Mouse (Mus musculus): ENCODE measurements around the gene Rusc1.
"Not testable (repeated sequence)": the region's sequence is repeated elsewhere in the genome, so short reads cannot be mapped to it uniquely, and the experiment has no call there.

Gene Rusc1

DNA sequence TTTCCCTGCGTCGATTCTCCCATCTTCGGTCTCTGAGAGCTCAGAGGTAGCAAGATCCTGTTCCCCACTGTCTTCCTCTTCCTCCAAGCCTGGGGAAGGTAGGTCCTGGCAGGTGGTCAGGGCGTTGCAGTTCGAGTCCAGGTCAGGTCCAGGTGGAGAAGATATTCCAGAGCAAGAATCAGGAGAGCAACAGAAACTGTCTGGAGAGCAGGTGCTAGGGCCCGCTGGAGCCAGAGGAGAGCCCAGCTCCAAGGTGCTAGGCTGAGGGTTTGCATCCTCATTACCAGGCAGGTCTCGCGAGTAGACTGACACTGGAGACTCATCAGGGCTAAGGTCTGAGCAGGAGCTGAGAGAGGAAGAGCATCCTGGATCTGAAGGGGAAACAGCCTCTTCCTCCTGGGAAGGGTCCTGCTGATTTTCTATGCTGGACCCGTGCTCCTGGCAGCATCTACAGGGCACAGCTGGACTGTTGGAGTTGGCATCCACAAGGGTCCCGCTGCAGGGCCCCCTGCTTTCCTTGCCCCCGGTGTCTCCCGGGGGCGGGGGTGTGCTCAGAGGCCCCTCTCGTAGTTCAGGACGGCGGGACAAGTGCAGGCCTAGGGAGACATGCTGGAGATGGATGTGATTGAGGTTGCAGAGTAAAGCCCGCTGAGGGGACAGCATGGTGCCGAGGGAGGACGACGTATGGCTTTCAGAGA, 1.2 kb downstream of the Rusc1 start:
- DNase-seq (ENCODE audit: low spot score) = no peak

DNA sequence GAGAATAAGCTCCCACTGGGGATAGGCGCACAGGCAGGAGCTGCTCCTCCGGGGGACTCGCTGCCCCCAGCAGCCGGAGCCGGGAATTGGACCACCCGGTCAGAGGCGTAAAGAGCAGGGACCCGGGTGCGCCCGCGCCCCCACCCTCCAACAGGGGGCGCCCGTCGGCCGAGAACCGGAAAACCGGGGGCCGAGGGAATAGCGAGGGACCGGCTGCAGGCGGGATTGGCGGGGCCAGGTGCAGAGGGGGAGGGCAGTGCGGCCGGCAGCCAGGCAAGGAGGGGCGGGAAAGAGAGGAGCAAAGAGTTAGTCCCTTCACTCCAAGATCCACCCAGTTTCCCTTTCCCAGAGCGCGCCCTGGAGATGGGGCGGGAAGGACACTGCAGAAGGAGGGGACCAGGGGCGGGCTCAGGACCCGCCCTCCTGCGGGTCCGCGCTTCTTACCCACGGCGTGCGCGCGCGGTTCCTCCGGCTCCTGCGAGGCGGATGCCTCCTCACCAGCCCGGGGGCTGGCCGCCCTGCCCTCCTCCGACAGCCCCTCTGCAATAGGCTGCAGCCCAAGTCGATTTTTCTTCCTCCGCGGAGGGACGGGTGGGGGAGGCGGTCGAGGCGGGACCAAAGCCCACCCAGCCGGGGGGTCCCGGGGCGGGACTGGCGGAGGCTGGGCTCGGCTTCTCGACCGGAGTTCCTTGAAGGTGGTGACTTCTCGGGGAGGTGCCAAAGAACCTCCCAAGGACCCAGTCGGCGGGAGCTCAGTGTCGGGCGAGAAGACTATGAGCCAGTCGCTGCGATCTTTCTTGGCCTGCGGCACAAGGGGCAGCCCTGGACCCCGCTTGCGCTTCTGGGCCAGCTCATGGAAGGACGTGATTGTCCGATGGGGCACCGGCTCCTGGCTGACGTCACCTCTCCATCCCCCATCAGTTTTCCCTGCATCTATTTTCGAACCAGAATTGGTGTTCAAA, 2.1 kb downstream of the Rusc1 start:
- peak; percentile 64 for DNase-seq (ENCODE audit: low spot score)

DNA sequence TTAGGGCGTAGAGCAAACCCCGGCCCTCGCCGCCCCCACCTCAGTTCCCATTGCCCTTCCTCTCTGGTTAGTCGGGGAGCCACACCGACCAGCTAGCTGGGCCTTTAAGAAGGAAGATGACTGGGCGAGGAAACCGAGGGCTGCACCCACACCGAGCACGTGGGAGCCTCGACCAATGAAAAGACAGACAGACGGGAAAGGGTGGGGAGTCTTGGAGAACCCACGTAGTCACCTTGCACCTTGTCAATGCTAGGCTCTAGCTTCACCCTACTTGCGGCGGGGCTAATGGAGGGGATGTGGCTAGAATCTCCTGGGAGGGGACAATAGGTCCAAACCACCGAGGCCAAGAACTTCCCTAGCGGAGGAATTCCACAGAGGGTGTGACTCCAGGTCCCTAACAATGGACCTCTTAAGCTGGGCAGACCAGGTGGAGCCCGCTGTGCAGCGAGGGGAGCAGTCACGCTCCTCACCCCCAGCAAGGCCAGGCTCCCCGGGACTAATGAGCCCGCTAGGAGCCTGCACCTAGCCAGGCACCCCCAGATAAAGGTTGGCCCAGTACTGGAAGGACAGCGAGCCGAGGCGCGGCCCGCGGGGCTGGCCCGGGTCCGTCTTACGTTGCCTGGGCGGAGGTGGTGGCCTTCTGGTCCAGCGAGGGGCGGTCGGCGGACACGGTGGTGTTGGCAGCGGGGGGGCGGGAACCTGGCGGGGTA, 3.1 kb downstream of the Rusc1 start:
- DNase-seq (ENCODE audit: low spot score) = peak; percentile 88

DNA sequence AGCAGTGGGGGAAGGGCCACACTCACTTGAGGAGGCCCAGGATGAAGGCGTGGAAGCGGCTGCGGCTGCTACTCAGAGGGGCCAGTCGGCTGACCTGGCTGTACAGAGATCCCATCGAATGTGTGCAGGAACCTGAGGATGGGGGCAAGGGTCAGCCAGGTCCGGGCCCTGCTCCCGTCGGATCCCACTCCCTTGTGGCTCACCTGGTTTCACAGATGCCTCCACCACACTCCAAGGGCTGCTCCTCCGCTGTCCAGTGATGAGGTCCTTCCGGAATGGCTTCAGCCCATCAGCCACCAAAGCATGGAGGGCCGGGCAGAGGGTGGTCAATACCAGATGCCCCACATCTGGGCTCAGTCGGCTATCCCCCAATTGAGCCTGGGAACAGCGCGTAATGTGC, 4.1 kb downstream of the Rusc1 start:
- no peak for DNase-seq (ENCODE audit: low spot score)

DNA sequence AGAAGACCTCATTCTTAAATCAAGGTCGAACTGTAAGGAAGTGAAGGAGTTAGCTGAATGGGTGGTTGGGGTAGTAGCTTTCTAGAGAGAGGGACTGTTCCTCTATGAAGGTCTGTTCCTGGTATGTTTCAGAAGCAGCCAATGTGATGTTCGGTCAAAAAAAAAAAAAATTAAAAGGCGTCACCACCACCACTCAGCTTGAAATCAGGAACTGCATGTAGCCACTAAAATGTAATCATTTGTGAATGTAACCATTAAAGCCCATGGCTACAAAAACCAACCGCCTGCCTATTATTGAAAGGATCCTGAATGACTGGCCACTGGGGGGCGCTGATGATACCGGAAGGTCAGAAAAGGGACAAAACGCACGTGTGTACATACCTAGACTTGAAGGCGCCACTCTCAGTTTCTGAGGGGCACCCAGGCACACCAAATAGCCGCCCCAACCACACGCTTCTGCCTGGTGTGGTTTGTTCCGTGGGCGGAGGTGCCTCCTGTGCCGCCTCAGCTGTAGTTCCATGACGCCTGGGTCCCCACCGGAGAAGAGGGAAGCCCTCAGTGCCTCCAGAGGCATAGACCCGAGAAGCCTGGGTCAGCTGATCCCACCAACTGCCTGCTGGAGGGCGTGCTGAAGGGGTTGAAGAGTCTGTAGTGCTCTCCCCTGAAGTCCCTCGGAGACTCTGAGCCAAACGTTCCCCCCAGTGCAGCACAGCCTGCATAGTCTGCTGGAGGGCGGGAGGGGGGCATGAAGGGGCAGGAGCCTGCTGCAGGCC, 5.6 kb downstream of the Rusc1 start:
- DNase-seq (ENCODE audit: low spot score) = peak; percentile 85

DNA sequence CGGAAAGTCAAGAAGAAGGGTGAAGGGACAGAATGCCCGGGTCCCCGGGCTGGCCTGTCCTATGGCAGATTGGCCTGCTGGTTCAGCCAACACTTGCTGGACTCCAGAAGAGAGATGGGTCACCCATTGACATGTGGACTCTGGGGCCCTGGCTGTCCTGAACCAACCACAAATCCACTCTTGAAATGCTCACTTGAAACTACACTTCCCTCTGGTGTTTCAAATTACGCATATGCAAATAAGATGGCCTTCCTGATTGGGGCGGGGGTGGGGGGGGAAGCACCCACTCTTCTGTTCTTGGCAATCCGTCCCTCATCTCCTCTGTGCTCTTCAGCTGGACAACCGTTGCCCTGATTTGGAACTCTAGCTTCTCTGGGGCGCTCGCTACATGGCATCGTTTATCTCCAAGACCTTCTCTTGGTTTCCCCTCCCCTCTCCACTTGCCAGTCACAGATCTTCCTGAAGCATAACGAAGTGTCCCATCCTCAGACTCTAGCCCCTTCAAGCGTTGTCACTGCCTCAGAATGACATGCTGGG, 8.4 kb downstream of the Rusc1 start:
- no peak for DNase-seq (ENCODE audit: low spot score)

DNA sequence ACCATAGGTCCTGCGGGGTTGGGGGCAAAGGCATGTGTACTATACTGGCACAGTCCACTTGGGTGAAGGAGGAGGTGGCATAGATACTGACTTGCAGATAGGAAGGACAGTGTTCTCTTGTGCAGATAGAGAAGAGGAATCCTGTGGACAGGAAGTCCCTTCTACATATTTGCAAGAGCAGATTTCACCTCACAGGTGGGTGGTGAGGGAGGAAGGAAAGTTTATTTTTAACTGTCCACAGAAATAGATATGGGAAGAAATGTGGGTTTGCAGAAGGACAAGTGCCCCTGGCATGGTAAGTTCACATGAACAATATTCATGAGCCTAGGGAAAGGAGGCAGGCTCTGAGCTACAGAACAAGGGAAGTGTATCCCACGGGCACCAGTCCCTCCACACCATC, 9.0 kb downstream of the Rusc1 start:
- DNase-seq (ENCODE audit: low spot score) = no peak

DNA sequence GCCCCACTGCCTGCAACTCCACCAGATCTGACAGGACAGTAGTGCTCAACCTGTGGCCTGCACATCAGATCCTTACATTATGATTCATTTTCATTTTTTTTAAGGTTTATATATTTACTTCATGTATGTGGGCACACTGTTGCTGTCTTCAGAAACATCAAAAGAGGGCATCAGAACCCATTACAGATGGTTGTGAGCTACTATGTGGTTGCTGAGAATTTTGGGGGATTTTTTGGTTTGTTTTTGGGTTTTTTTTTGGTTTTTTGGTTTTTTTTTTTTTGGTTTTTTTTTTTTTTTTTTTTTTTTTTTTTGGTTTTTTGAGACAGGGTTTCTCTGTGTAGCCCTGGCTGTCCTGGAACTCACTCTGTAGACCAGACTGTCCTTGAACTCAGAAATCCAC, 10.8 kb downstream of the Rusc1 start:
- not testable (repeated sequence) for DNase-seq (ENCODE audit: low spot score)

DNA sequence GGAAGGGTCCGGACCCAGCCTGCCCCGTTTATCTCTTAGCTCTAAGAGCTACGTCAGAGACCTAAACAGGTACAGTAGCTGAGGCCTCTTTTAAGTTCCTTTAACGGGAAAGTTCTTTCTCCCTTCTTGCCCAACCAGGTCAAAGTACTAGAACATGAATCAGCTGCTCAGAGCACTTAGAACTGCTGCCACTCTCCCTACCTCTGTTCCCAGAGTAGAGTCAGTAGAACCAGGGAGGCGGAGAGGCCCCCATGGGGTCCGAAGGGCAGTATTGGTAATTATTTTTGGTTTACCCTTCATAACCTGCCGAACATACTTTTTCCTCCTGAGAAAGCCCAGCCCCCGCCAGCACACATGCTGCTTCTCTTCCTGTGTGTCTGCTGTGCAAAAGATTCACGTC, 15.7 kb downstream of the Rusc1 start:
- DNase-seq (ENCODE audit: low spot score) = no peak

DNA sequence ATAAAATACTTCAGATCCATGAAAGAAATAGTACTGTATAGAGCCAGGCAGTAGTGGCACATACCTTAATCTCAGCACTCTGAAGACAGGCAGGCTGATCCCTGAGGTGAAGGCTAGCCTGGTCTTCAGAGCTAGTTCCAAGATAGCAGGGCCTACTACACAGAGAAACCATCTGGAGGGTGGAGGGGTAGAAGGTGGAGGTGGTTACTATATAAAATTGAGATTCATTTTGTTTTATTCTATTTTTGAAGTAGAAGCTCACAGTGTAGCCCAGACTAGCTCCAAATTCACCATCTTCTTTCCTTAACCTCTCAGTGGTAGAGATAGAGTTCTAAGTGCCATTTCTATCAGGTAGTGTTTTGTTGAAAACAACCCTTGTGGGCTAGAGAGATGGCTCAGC, 25.8 kb downstream of the Rusc1 start:
- no peak for DNase-seq (ENCODE audit: low spot score)

DNA sequence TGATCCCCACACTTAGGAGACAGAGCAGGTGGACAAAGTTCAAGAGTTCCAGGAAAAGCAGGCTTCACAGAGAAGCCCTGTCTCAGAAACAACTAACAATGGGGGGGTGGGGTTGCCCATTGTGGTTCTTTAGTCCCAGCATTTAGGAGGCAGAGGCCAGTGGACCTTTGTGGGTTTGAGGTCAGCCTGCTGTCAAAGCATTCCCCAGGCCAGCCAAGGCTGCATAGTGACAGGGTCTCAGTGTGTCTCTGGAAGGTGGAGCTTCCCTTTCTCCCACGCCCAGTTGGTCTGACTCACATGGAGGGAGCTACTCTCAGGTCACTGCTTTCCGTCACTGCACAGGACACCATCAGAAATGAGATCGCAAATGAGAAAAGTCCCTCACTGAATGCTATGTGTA, 31.4 kb downstream of the Rusc1 start:
- no peak for DNase-seq (ENCODE audit: low spot score)

DNA sequence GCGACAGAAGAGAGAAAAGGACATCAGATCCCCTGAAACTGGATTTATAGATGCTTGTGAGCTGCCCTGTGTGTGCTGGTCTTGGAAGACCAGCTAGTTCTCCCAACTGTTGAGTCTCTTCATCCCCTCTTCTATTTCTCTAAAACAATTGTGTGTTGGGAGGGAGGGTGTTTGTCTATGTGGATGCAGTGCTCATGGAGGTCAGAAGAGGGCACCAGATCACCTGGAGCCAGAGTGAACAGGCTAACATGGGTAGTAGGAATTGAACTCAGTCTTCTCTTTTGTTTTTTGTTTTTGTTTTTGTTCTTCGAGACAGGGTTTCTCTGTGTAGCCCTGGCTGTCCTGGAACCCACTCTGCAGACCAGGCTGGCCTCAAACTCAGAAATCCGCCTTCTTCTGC, 34.3 kb downstream of the Rusc1 start:
- DNase-seq (ENCODE audit: low spot score) = peak; percentile 30

DNA sequence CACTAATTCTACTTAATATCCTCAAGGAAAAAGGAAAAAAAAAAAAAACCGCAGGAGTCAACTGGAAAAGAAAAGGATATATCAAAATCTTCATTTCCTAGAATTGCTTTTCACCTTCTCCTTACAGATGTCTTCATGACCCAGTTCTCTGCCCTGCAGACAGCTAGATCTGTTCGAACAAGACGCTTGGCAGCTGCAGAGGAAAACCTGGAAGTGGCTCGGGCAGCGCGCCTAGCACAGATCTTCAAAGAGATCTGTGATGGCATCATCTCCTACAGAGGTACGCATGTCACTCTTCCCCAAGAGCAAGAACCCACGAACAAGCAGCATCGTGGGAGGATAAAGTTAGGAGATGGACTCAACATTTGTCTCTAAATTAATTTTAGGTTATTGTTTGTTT, 34.8 kb downstream of the Rusc1 start:
- no peak for DNase-seq (ENCODE audit: low spot score)

DNA sequence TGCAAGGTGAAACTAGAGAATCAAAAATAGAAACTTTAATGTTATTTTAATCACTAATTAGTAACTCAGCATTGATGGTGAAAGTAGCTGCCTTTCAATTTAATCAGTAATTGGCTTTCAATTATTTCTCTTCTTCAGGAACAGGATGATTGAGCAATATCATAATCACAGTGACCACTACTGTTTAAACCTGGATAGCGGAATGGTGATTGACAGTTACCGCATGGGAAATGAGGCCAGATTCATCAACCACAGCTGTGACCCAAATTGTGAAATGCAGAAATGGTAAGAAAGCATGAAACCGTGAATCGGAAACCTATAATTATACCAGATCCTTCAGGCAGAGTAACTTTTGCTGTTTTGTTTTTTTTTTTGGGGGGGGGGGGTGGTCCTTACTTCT, 49.8 kb downstream of the Rusc1 start:
- no peak for DNase-seq (ENCODE audit: low spot score)
